Mouse (Mus musculus) MEL (cell line): ENCODE data around the gene Tfec.

Source experiments
- CTCF ChIP-seq, 3 experiments: IDR thresholded peaks in 2 of 3; conservative IDR thresholded peaks in 1 of 3; 2 replicates each; pipeline ENCODE4 v1.5.1; 2011 to 2012; ENCODE audit warnings: low read length in 3 of 3, low read depth in 2 of 3, mild to moderate bottlenecking in 2 of 3, improper control_type of control experiment in 1 of 3, inconsistent platforms in 1 of 3, mixed read lengths in 1 of 3, moderate library complexity in 1 of 3; ENCODE audit not compliant: control insufficient read depth in 1 of 3, insufficient read depth in 1 of 3, poor library complexity in 1 of 3, severe bottlenecking in 1 of 3
- E2F4 ChIP-seq: IDR thresholded peaks from 2 replicates; pipeline ENCODE4 v1.6.1; 2011; ENCODE audit warnings: low read depth, low read length, improper control_type of control experiment, borderline replicate concordance
- ELF1 ChIP-seq: IDR thresholded peaks from 2 replicates; pipeline ENCODE4 v1.6.1; 2014; ENCODE audit warnings: low read depth, mild to moderate bottlenecking, inconsistent platforms, low read length, improper control_type of control experiment, moderate library complexity
- EP300 ChIP-seq, 2 experiments: IDR thresholded peaks; 2 replicates each; pipeline ENCODE4 v1.6.1; 2011; ENCODE audit warnings: improper control_type of control experiment in 2 of 2, low read length in 2 of 2, low read depth in 1 of 2, mild to moderate bottlenecking in 1 of 2
- GATA1 ChIP-seq: IDR thresholded peaks from 2 replicates; pipeline ENCODE4 v1.6.1; 2011; ENCODE audit warnings: low read depth, low read length, improper control_type of control experiment
- JUND ChIP-seq: IDR thresholded peaks from 2 replicates; pipeline ENCODE4 v1.6.1; 2011; ENCODE audit warnings: low read depth, mild to moderate bottlenecking, improper control_type of control experiment, low read length
- MAFK ChIP-seq: IDR thresholded peaks from 2 replicates; pipeline ENCODE4 v1.6.1; 2011; ENCODE audit warnings: low read depth, mild to moderate bottlenecking, low read length, improper control_type of control experiment, borderline replicate concordance
- NELFE ChIP-seq: IDR thresholded peaks from 2 replicates; pipeline ENCODE4 v1.6.1; 2011; ENCODE audit warnings: low read depth, low read length, improper control_type of control experiment
- POLR2A ChIP-seq, 2 experiments: IDR thresholded peaks; 2 replicates each; pipeline ENCODE4 v1.6.1; 2011 to 2012; ENCODE audit warnings: low read length in 2 of 2, mild to moderate bottlenecking in 2 of 2, control low read depth in 1 of 2, improper control_type of control experiment in 1 of 2, low read depth in 1 of 2, moderate library complexity in 1 of 2; ENCODE audit not compliant: control insufficient read depth in 1 of 2, insufficient read depth in 1 of 2, poor library complexity in 1 of 2
- SIN3A ChIP-seq: IDR thresholded peaks from 2 replicates; pipeline ENCODE4 v1.6.1; 2012; ENCODE audit warnings: low read length, improper control_type of control experiment, inconsistent platforms
- TCF12 ChIP-seq: IDR thresholded peaks from 2 replicates; pipeline ENCODE4 v1.6.1; 2014; ENCODE audit warnings: low read depth, mild to moderate bottlenecking, inconsistent platforms, low read length, improper control_type of control experiment, moderate library complexity

DNA sequence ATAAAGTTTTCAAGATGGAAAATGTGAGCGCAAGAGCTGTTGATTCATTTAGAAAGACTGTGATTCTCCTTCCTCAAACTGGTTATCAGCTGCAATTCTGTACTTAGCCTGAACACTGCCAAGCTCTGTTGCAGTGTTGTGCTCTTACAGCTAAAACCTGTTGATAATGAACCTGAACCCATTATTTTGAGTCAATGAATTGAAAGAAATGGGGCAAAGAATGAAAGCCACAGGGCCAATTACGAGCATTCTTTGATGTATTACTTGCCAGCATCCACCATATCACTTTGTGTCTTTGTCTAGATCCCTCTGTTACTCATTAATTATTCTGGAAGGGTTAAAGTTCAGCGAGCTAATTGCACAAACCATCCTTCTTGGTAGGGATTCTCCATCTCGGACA is 44.2 kb upstream of the Tfec start:
- TF ChIP-seq GATA1 (no peak), SIN3A (no peak), CTCF (IDR thresholded peaks at IDR 0.05 in 2 of 3, conservative IDR thresholded peaks at IDR 0.05 in 1 of 3; ENCODE audit: control insufficient read depth in 1 of 3, insufficient read depth in 1 of 3, low read depth in 2 of 3, low read length in 3 of 3, poor library complexity in 1 of 3, severe bottlenecking in 1 of 3) (no peak), MAFK (no peak), TCF12 (no peak), E2F4 (no peak), JUND (no peak), EP300 (IDR thresholded peaks at IDR 0.05; ENCODE audit: low read depth in 1 of 2, low read length in 2 of 2) (no peak), POLR2A (IDR thresholded peaks at IDR 0.05; ENCODE audit: control insufficient read depth in 1 of 2, insufficient read depth in 1 of 2, low read depth in 1 of 2, low read length in 2 of 2, poor library complexity in 1 of 2) (no peak), ELF1 (no peak), NELFE (no peak)
